Mouse (Mus musculus) spleen, adult 10 weeks (tissue): ENCODE data around the gene Crisp2. TPM values are rescaled to one million over a fixed set of nuclear protein-coding genes. Genes with fewer than 3 reads are reported as not detected.

Experiments used
- polyA plus RNA-seq: library from polyadenylated mRNA; stranded (reverse); fragments of 350-450 nt; fragmentation: Illumina TruSeq; extraction: RNeasy Lipid Tissue Mini Kit (QIAGEN cat#74804); gene quantifications from one replicate; pipeline ENCODE4 v1.2.3, GENCODE M21; 2015; ENCODE audit warnings: low replicate concordance; ENCODE audit not compliant: insufficient read depth

The Crisp2 gene
- 0.18 TPM for polyA plus RNA-seq

GRCm38 (mm10) chr17:40806953-40807572 lies at the start of gene Crisp2:
Crisp2 (minus strand) TSS chr17:40807003.

GRCm38 (mm10) chr17:40810934-40811333 lies 4.1 kb upstream of the Crisp2 start, which contains the start of gene Rhag:
Rhag (plus strand) TSS chr17:40811126.

GRCm38 (mm10) chr17:40726820-40727219 lies 80.0 kb downstream of the Crisp2 start, which contains the start of gene Esp1:
Esp1 (plus strand) TSS chr17:40727120.

Other genes with a start within 250 kb of the Crisp2 start
- gene Esp6, start 245.5 kb downstream of the Crisp2 start, polyA plus RNA-seq = not detected
- not detected for gene Esp4, start 208.4 kb downstream of the Crisp2 start, polyA plus RNA-seq
- not detected for gene Esp3, start 174.9 kb downstream of the Crisp2 start, polyA plus RNA-seq
- gene Esp1, start 79.9 kb downstream of the Crisp2 start, polyA plus RNA-seq = not detected
- gene Rhag, start 4.1 kb upstream of the Crisp2 start, polyA plus RNA-seq = 22.1 TPM
- 2.4 TPM for gene 9130008F23Rik, start 73.6 kb upstream of the Crisp2 start, polyA plus RNA-seq
- gene Glyatl3, start 107.3 kb upstream of the Crisp2 start, polyA plus RNA-seq = not detected
- 21.7 TPM for gene Mut, start 127.7 kb upstream of the Crisp2 start, polyA plus RNA-seq
- 33.6 TPM for gene Cenpq, start 128.0 kb upstream of the Crisp2 start, polyA plus RNA-seq